Mouse (Mus musculus) layer of hippocampus, postnatal 25 days (tissue): ENCODE results near the gene Opn5. TPM values are rescaled to one million over a fixed set of nuclear protein-coding genes. Genes with fewer than 3 reads are reported as not detected.

ENCODE experiments used
- total RNA-seq, 2 experiments: library from RNA; stranded (reverse); gene quantifications; 2 replicates each; pipeline ENCODE4 v1.2.3; 2021

The Opn5 gene
- total RNA-seq, 2 experiments from 2014 or later = not detected

Other genes starting within 250 kb of the Opn5 start
- 1 to 10 TPM; 1.0 to 2.4 TPM for gene Adgrf4, start 80.9 kb upstream of the Opn5 start, total RNA-seq
- gene Adgrf2, start 130.8 kb upstream of the Opn5 start, total RNA-seq = under 1 TPM; 0.44 to 0.68 TPM